ENCODE assay signal across 15 mouse cellular contexts in the genomic region with DNA sequence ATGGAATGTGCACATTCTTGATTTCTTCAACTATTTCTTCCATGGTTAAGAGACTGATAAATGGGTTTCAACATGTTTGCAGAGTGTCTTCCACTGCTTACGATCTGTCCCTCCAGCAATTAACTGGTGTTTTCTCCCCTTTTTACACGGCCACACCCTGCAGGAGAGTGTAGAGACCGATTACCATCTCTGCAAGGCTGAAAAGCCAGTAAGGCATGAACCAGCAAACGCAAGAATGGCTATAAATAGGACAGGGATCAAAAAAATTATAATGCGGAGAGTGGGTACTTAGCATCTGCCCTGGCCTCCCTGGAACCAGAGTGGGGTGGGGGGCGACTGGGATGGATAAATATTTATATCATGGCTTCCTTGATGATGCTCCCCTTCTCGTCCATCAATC. TPM values are rescaled to one million over a fixed set of nuclear protein-coding genes. Genes with fewer than 3 reads are reported as not detected.
A peak's percentile ranks its signal among the peaks of the same experiment; 100 is the strongest.
DNase-seq lines count a peak whose midpoint lies in the region; ATAC-seq lines count a peak whose summit lies in the region.
"Had no signal": no experiment of that assay in that cellular context is flagged by ENCODE, and none has a peak within 500 bp of the region (broad histone marks: within the 10 kb centered on the region; RNA-seq: fewer than 3 reads in every experiment).

No protein-coding gene starts in this region.

- no peaks in the 10 kb centered on the region for H3K27me3 ChIP-seq in intestine, embryonic 14.5 days (replicated peaks; ENCODE audit: control insufficient read depth, insufficient read depth, low read length)
- no peaks in the 10 kb centered on the region for H3K27me3 ChIP-seq in intestine, embryonic 16.5 days (replicated peaks; ENCODE audit: control insufficient read depth, insufficient read depth, low read length)
- no peaks in the 10 kb centered on the region for H3K27me3 ChIP-seq in embryonic facial prominence, embryonic 13.5 days
- H3K27me3 ChIP-seq in liver, embryonic 12.5 days (replicated peaks), result no peaks in the 10 kb centered on the region
- H3K27me3 ChIP-seq: hindbrain, embryonic 13.5 days; neural tube, embryonic 12.5 days had no signal

- no peaks in the 10 kb centered on the region for H3K36me3 ChIP-seq in intestine, embryonic 14.5 days (ENCODE audit: control insufficient read depth, insufficient read depth, low read length)
- no peaks in the 10 kb centered on the region for H3K36me3 ChIP-seq in intestine, embryonic 16.5 days (ENCODE audit: control insufficient read depth, insufficient read depth, low read length)
- H3K36me3 ChIP-seq in embryonic facial prominence, embryonic 13.5 days, result no peaks in the 10 kb centered on the region
- H3K36me3 ChIP-seq in liver, embryonic 12.5 days, result no peaks in the 10 kb centered on the region
- H3K36me3 ChIP-seq: hindbrain, embryonic 13.5 days; neural tube, embryonic 12.5 days had no signal

- no peak overlapping the region for H3K4me3 ChIP-seq in intestine, embryonic 14.5 days (ENCODE audit: low read depth, low read length)
- H3K4me3 ChIP-seq in intestine, embryonic 16.5 days (ENCODE audit: low read length), result no peak overlapping the region
- H3K4me3 ChIP-seq in embryonic facial prominence, embryonic 13.5 days, result no peak overlapping the region
- H3K4me3 ChIP-seq in liver, embryonic 12.5 days, result no peak overlapping the region
- H3K4me3 ChIP-seq: hindbrain, embryonic 13.5 days; neural tube, embryonic 12.5 days had no signal

- H3K9ac ChIP-seq in intestine, embryonic 14.5 days (ENCODE audit: low read length), result no peak overlapping the region
- H3K9ac ChIP-seq in intestine, embryonic 16.5 days (ENCODE audit: low read depth, low read length), result no peak overlapping the region
- H3K9ac ChIP-seq in embryonic facial prominence, embryonic 13.5 days, result no peak overlapping the region; the same call in 1 of the 2 replicates
- H3K9ac ChIP-seq in liver, embryonic 12.5 days, result no peak overlapping the region
- H3K9ac ChIP-seq: hindbrain, embryonic 13.5 days; neural tube, embryonic 12.5 days had no signal

- peaks cover 21% of the 10 kb centered on the region for H3K4me1 ChIP-seq in intestine, embryonic 14.5 days (replicated peaks; ENCODE audit: control insufficient read depth, insufficient read depth, low read length)
- H3K4me1 ChIP-seq in intestine, embryonic 16.5 days (ENCODE audit: control insufficient read depth, insufficient read depth, low read length), result peaks cover 16% of the 10 kb centered on the region
- peaks cover 42% of the 10 kb centered on the region for H3K4me1 ChIP-seq in embryonic facial prominence, embryonic 13.5 days
- peaks cover 55% of the 10 kb centered on the region for H3K4me1 ChIP-seq in liver, embryonic 12.5 days

- H3K27ac ChIP-seq in intestine, embryonic 14.5 days (ENCODE audit: low read depth), result 0 out of 2 replicates have a peak overlapping the region, but pooled peaks have one; percentile 9
- no peak overlapping the region for H3K27ac ChIP-seq in intestine, embryonic 16.5 days (ENCODE audit: low read length)
- H3K27ac ChIP-seq in embryonic facial prominence, embryonic 13.5 days, result peak overlapping the region; percentile 81
- H3K27ac ChIP-seq in liver, embryonic 12.5 days, result 0 out of 2 replicates have a peak overlapping the region, but pooled peaks have one; percentile 16
- H3K27ac ChIP-seq: hindbrain, embryonic 13.5 days; neural tube, embryonic 12.5 days had no signal

- whole genome bisulfite sequencing in intestine, embryonic 14.5 days, result 28% methylated on average over 7 of the region's 7 CpGs
- WGBS in intestine, embryonic 16.5 days, result 25% methylated on average over 7 of the region's 7 CpGs
- 49% methylated on average over 7 of the region's 7 CpGs for WGBS in embryonic facial prominence, embryonic 13.5 days
- 26% methylated on average over 7 of the region's 7 CpGs for WGBS in liver, embryonic 12.5 days (ENCODE audit: insufficient replicate concordance)

- no peak overlapping the region for H3K4me2 ChIP-seq in intestine, embryonic 14.5 days (ENCODE audit: low read length)
- no peak overlapping the region for H3K4me2 ChIP-seq in intestine, embryonic 16.5 days (ENCODE audit: low read depth, low read length)
- no peak overlapping the region for H3K4me2 ChIP-seq in embryonic facial prominence, embryonic 13.5 days
- peak overlapping the region; percentile 38 for H3K4me2 ChIP-seq in liver, embryonic 12.5 days
- H3K4me2 ChIP-seq: hindbrain, embryonic 13.5 days; midbrain, embryonic 11.5 days; neural tube, embryonic 12.5 days had no signal

- ATAC-seq in intestine, embryonic 14.5 days (replicated peaks; ENCODE audit: low FRiP score, low TSS enrichment, low read depth), result no peak
- no peak for ATAC-seq in intestine, embryonic 16.5 days
- ATAC-seq in embryonic facial prominence, embryonic 13.5 days (ENCODE audit: insufficient number of reproducible peaks, insufficient read depth, low FRiP score, low TSS enrichment, low read depth), result no peak
- ATAC-seq in liver, embryonic 12.5 days, result no peak

- peaks cover 3% of the 10 kb centered on the region; the same call in 1 of the 2 replicates for H3K9me3 ChIP-seq in intestine, embryonic 14.5 days (ENCODE audit: control insufficient read depth, low read length)
- H3K9me3 ChIP-seq in intestine, embryonic 16.5 days (ENCODE audit: control insufficient read depth, low read length), result no peaks in the 10 kb centered on the region
- H3K9me3 ChIP-seq in embryonic facial prominence, embryonic 13.5 days, result no peaks in the 10 kb centered on the region
- H3K9me3 ChIP-seq in liver, embryonic 12.5 days (replicated peaks), result no peaks in the 10 kb centered on the region
- H3K9me3 ChIP-seq: hindbrain, embryonic 13.5 days had no signal

- DNase-seq in heart, adult 11 months, result peak; percentile 73
- no peak for DNase-seq in heart, adult 8-10 months (ENCODE audit: low spot score)
- no peak for DNase-seq in intestine, embryonic 14.5 days (ENCODE audit: low spot score)
- DNase-seq in kidney, adult 9 months, result no peak
- DNase-seq in adrenal gland, postnatal 4 days (ENCODE audit: low spot score in 2 of 2), result no peak
- DNase-seq: cerebellum, postnatal 25 days; kidney, adult 11 months; lung, postnatal 36 days; spleen, adult 18-20 months had no signal

RNA-seq across cellular contexts. Expression of gene Cyth3, which starts 3.7 kb away (rescaled TPM):
- total RNA-seq in heart, adult 8-10 months (2022), result 10 to 100 TPM; 23.1 to 33.1 (median 27.4) TPM
- 51.6 and 52.2 TPM in 2 replicates for polyA plus RNA-seq in intestine, embryonic 14.5 days (2014; fragmentation: Nextera tagmentation; extraction: Ambion mirVana)
- 42.5 and 43.3 TPM in 2 replicates for polyA plus RNA-seq in intestine, embryonic 16.5 days (2015; fragmentation: Nextera tagmentation; extraction: Ambion mirVana)
- polyA plus RNA-seq in embryonic facial prominence, embryonic 13.5 days (2015; fragmentation: Nextera tagmentation; extraction: Ambion mirVana), result 48.4 and 51.3 TPM in 2 replicates
- 46.0 and 47.7 TPM in 2 replicates for polyA plus RNA-seq in liver, embryonic 12.5 days (2016; fragmentation: Nextera tagmentation; extraction: Ambion mirVana)
- 100 to 1,000 TPM; 195 to 200 TPM for total RNA-seq in adrenal gland, postnatal 4 days (2021)
